Mouse (Mus musculus) CH12.LX (cell line): ENCODE results near the gene Senp6.

ENCODE experiments used
- BHLHE40 ChIP-seq: IDR thresholded peaks from 2 replicates; pipeline ENCODE4 v1.6.1; 2011; ENCODE audit warnings: mild to moderate bottlenecking, low read depth, low read length, improper control_type of control experiment
- CTCF ChIP-seq, 2 experiments: IDR thresholded peaks in 1 of 2; conservative IDR thresholded peaks in 1 of 2; 2 replicates each; pipeline ENCODE4 v1.5.1; 2011 to 2012; ENCODE audit warnings: low read depth in 2 of 2, low read length in 2 of 2, improper control_type of control experiment in 1 of 2, inconsistent platforms in 1 of 2, mild to moderate bottlenecking in 1 of 2, moderate library complexity in 1 of 2
- EP300 ChIP-seq: IDR thresholded peaks from 2 replicates; pipeline ENCODE4 v1.6.1; 2011; ENCODE audit warnings: low read length, improper control_type of control experiment
- HCFC1 ChIP-seq: IDR thresholded peaks from 2 replicates; pipeline ENCODE4 v1.6.1; 2012; ENCODE audit warnings: low read depth, mild to moderate bottlenecking, inconsistent platforms, low read length, improper control_type of control experiment
- MYC ChIP-seq: IDR thresholded peaks from 2 replicates; pipeline ENCODE4 v1.6.1; 2011; ENCODE audit warnings: low read depth, mild to moderate bottlenecking, improper control_type of control experiment, low read length
- PAX5 ChIP-seq: IDR thresholded peaks from 2 replicates; pipeline ENCODE4 v1.6.1; 2012; ENCODE audit warnings: low read length, inconsistent platforms, mixed read lengths
- POLR2A ChIP-seq: IDR thresholded peaks from 2 replicates; pipeline ENCODE4 v1.6.1; 2011; ENCODE audit warnings: low read depth, mild to moderate bottlenecking, improper control_type of control experiment, low read length
- SMC3 ChIP-seq: IDR thresholded peaks from 2 replicates; pipeline ENCODE4 v1.6.1; 2011; ENCODE audit warnings: low read depth, low read length, improper control_type of control experiment
- TBP ChIP-seq: conservative IDR thresholded peaks from 2 replicates; pipeline ENCODE4 v1.6.1; 2011; ENCODE audit warnings: low read depth, low read length, improper control_type of control experiment

DNA sequence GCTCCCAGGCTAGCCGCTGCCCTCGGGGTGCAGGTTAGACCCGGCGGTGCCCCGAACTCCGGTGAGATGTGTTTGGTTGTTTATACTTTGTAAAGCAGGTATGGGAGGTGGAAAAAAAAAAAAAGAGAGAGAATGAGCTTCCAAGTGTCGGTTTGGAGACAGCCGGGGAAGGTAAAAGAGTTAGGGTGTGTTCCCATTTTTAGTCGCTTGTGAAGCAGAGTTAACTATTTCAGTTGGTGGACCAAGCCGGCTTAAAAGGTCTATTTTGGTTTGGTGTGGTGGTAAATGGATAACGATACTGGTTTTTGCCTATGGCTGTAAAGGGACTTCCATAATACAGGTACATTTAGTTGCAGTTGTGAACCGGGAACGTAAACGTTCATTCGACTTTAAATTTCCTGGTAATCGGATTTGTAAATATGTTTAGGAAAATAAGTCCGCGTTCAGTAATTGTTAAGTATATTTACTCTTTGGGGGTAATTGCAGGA lies 1.4 kb downstream of the Senp6 start:
- TF ChIP-seq POLR2A: no peak
- TF ChIP-seq PAX5: no peak
- TF ChIP-seq CTCF (conservative IDR thresholded peaks at IDR 0.05 in 1 of 2, IDR thresholded peaks at IDR 0.05 in 1 of 2; ENCODE audit: low read depth in 2 of 2, low read length in 2 of 2): no peak
- no peak; the same call in 1 of the 2 replicates for TF ChIP-seq HCFC1
- no peak for TF ChIP-seq MYC
- TF ChIP-seq EP300: 0 out of 2 replicates have a peak, but pooled peaks have one; percentile 28
- no peak for TF ChIP-seq TBP
- no peak for TF ChIP-seq SMC3
- TF ChIP-seq BHLHE40: no peak
